Mouse (Mus musculus) layer of hippocampus, adult 2 months (tissue): ENCODE measurements around the gene Tas1r1. TPM values are rescaled to one million over a fixed set of nuclear protein-coding genes. Genes with fewer than 3 reads are reported as not detected.
A peak's percentile ranks its signal among the peaks of the same experiment; 100 is the strongest.

ENCODE experiments used
- DNase-seq, 2 experiments: peaks; one replicate each; pipeline ENCODE4 v3.0.0; 2022; ENCODE audit warnings: low spot score in 2 of 2
- H3K27ac ChIP-seq: fragments of 200-600 bp; 2 replicates; pipeline ENCODE4 v1.8.1; 2022
- H3K4me3 ChIP-seq: fragments of 200-600 bp; 2 replicates; pipeline ENCODE4 v1.8.1; 2022; ENCODE audit warnings: mild to moderate bottlenecking
- CTCF ChIP-seq: fragments of 200-600 bp; conservative IDR thresholded peaks from 2 replicates; pipeline ENCODE4 v1.8.1; 2022; ENCODE audit warnings: antibody characterized with exemption, mild to moderate bottlenecking, moderate library complexity
- total RNA-seq, 2 experiments: library from RNA; stranded (reverse); gene quantifications; 2 replicates each; pipeline ENCODE4 v1.2.3; 2021

The Tas1r1 gene
- total RNA-seq, 2 experiments from 2014 or later = 0.69 to 0.76 TPM

DNA sequence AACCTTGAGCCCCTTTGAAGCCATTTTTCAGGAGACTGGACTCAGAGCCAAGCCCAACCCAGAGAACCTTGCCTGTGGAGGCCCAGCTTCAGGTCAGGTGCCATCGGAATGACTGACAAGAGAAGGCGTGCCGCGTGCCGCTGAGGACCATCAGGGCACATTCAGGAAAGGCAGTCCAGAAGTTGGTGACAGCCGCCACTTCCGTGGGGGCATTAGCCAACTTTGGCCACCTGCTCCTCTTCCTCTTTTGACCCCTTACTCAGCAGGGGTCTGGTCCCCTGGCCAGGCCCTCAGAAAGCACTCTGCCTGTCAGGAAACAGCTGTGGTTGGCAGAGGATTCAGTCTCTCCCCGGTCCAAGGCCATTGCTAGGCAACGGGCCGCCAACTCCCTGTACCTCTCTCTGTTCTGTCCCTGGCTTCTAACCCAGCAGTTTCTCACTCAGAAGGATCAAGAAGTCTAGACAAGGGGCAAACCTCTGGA is 33.8 kb upstream of the Tas1r1 start, which contains the start of gene Plekhg5:
Gene Plekhg5, plus strand, starts transcription at position 378 of the 481 bp plus-strand sequence.
- H3K4me3 ChIP-seq = peak within 1 kb of the TSS; percentile 45
- TF ChIP-seq CTCF = no peak
- DNase-seq = no peak
- H3K27ac ChIP-seq = peak within 1 kb of the TSS; percentile 76

DNA sequence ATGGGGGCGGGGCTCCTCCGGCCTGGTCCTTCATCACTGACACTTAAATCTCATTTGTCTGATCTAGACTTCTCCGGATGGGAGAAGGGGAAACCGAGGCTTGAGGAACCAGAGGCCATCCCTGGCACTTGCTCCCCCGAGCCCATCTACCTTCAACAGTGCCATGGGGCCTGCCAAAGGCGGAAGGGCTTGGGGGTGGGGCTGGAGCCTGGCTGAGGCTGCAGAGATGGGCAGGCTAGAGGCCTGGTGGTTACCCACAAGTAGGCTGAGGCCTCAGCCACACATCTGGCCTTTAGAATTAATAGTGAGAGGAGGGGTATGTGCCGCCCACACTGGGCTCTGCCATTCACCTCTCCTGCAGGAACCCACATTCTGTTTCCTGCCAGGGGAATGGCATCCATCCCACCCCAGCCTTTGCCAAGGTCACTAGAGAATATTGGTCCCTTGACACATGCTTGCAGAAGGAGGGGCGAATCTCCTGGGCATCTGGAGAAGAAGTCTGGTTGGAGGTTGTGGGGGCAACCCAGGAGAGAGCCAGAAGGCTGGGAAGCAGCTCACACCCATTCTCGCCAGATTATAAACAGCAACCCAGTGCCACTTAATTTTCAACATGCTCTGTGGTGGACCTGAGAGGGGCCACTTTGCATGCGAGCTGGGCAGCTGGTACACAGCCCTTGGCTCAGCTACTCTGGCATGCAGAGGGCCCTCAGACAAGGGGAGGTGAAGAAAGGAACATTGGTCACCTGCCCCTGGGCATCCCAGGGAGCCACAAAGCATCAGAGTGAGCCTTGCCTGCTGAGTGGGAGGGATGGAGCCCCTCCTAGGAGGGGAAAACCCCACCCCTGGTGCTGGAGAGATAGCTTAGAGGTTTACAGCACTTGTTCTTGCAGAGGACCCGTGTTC is 32.4 kb upstream of the Tas1r1 start:
- 0 out of 2 replicates have a peak overlapping the region, but pooled peaks have one; percentile 41 for H3K27ac ChIP-seq
- TF ChIP-seq CTCF = no peak
- no peak for DNase-seq
- H3K4me3 ChIP-seq = no peak overlapping the region

- H3K27ac ChIP-seq = no peak overlapping the region
- TF ChIP-seq CTCF = no peak
- no peak overlapping the region for H3K4me3 ChIP-seq
- no peak for DNase-seq
Observed at GRCm38 (mm10) chr4:152069245-152069644, 30.9 kb upstream of the Tas1r1 start.

DNA sequence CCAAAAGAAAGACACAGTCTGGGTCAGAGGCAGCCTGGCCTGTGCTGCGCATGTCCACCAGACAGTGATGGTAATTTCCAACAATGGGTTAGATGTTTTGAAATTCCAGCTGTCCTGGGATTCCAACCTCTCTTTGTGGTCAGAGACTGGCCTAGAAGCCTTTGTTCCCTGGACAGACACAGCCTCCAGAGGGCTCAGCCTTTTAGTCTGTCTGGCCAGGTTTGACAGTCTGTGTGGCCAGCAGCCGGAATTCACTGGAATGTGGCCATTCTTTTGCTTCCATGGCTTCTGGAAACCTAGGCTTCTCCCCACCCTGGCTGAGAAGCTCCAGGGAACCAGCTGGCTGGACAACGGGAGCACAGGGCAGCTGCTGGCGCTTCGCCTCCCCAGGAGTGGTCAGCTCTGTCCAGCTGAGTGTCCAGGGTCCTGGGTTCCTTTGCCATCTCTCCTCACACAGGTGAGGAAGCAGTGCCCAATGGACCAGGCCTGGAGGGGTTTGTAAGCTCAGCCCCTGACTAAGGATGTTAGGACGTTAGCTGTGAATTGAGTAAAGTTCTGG is 29.9 kb upstream of the Tas1r1 start:
- DNase-seq = no peak
- no peak overlapping the region for H3K4me3 ChIP-seq
- H3K27ac ChIP-seq = no peak overlapping the region
- no peak for TF ChIP-seq CTCF

DNA sequence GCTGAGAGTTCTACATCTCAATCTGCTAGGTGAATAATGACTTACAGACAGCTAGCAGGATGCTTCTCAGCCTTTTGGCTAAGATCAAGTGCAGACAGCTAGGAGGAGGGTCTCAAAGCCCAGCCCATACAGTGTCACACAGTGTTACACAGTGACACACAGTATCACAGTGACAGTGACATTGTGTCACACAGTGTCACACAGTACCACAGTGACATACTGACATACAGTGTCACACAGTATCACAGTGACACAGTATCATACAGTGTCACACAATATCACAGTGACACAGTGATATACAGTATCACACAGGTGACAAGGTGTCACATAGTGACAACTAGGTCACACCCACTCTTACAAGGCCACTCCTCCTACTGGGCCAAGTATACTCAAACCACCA is 28.9 kb upstream of the Tas1r1 start:
- Histone ChIP-seq H3K4me3 (no peak overlapping the region), H3K27ac (no peak overlapping the region)
- DNase-seq = no peak
- TF ChIP-seq CTCF = no peak

GRCm38 (mm10) chr4:152062390-152063110 is 24.2 kb upstream of the Tas1r1 start:
- no peak for DNase-seq
- no peak for TF ChIP-seq CTCF
- Histone ChIP-seq H3K4me3 (no peak overlapping the region), H3K27ac (no peak overlapping the region)

- Histone ChIP-seq H3K27ac (no peak overlapping the region), H3K4me3 (no peak overlapping the region)
- no peak for TF ChIP-seq CTCF
- DNase-seq = no peak
Observed at GRCm38 (mm10) chr4:152044609-152045008, 6.2 kb upstream of the Tas1r1 start.

DNA sequence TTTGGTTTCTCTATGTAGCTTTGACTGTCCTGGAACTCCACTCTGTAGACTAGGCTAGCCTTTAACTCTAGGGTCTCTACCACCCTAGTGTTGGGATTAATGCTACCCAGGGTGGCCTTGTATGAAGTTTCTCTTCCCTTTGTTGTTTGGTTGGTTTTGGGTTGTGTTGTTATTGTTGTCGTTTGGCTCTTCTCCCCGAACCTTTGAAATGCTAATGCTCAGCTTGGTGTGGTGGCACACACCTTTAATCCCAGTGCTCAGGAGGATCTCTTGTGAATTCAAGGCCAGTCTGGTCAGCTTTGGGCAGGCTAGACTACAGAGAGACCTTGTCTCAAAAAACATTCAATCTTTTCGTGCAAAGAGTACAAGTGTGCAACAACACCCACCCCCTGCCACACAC is 4.8 kb upstream of the Tas1r1 start:
- TF ChIP-seq CTCF = no peak
- no peak for DNase-seq
- Histone ChIP-seq H3K4me3 (no peak overlapping the region), H3K27ac (no peak overlapping the region)

DNA sequence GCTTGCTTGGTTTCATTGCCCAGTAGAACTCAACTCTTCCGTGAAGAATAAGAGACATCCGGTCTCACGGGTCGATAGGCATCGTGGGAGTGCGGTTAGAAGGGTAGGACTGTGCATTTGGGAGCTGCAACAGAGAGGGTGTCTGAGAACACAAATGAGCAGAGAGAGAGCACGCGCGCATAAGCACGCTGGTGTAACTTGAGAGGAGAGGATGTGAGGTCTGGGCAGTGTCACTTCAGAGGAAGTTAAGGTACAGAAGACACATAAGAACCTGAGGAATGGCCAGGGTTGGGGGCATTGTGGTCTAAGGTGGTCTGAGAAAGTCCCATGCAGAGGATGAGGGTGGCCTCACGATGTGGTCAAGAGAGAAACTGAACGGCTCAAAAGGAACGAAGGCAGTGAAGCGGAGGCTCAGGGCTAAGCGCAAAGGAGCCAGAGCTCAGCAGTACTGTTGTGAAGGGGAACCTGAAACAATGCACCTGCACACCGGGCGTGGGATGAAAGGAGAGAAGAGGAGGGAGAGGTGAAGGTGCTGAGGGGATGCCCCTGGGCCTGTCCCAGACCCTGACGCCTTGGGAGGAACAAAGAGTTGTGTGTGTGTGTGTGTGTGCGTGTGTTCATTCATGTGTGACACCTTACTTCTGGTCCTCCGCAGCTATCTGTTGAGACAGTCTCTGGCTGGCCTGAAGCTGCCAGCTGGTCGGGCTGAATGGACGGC is 3.7 kb upstream of the Tas1r1 start:
- H3K27ac ChIP-seq = no peak overlapping the region
- no peak for TF ChIP-seq CTCF
- no peak for DNase-seq
- H3K4me3 ChIP-seq = no peak overlapping the region

GRCm38 (mm10) chr4:152039831-152040310 is 1.5 kb upstream of the Tas1r1 start:
- H3K27ac ChIP-seq = peak overlapping the region; percentile 81
- peak overlapping the region; percentile 96 for H3K4me3 ChIP-seq
- DNase-seq = no peak
- TF ChIP-seq CTCF = no peak

- H3K4me3 ChIP-seq = peak within 1 kb of the TSS; percentile 96
- DNase-seq = peak; percentile 87 to 96
- H3K27ac ChIP-seq = peak within 1 kb of the TSS; percentile 81
- TF ChIP-seq CTCF = peak; percentile 99
Observed at GRCm38 (mm10) chr4:152038985-152039830, 840 bp upstream of the Tas1r1 start, which contains the start of gene Nol9. TSS of gene Nol9 (plus strand) at chr4:152039321.
